In genomic region chr8:86470717-86471116, GRCm38 (mm10) we compare ENCODE assay signal across 13 mouse cellular contexts.
DNase-seq lines count a peak whose midpoint lies in the region; ATAC-seq and TF ChIP-seq lines count a peak whose summit lies in the region.
"Had no signal": no experiment of that assay in that cellular context is flagged by ENCODE, and none has a peak within 500 bp of the region (broad histone marks: within the 10 kb centered on the region; RNA-seq: fewer than 3 reads in every experiment).

No protein-coding gene starts in this region.

- in situ Hi-C loops in Patski (cut with MboI; ENCODE audit: low pct_unique_long_range_greater_than_20kb), result loop anchor here (10.0 kb wide), 1 partner anchor 766 kb away; the partner anchor contains the start of gene Neto2

- no peak overlapping the region for H3K9ac ChIP-seq in hindbrain, embryonic 16.5 days (ENCODE audit: low read depth, low read length)
- H3K9ac ChIP-seq: intestine, embryonic 15.5 days; liver, embryonic 12.5 days had no signal

- H3K27ac ChIP-seq in hindbrain, embryonic 10.5 days, result peak overlapping the region; percentile 46; the same call in 1 of the 2 replicates
- no peak overlapping the region for H3K27ac ChIP-seq in hindbrain, embryonic 16.5 days (ENCODE audit: low read depth, low read length)
- H3K27ac ChIP-seq: intestine, embryonic 15.5 days; kidney, postnatal 0 days; layer of hippocampus, adult 2 months; liver, embryonic 12.5 days had no signal

- no peaks in the 10 kb centered on the region for H3K9me3 ChIP-seq in hindbrain, embryonic 10.5 days
- H3K9me3 ChIP-seq in hindbrain, embryonic 16.5 days (ENCODE audit: control insufficient read depth, low read length), result no peaks in the 10 kb centered on the region
- H3K9me3 ChIP-seq: intestine, embryonic 15.5 days; liver, embryonic 12.5 days had no signal

- no peaks in the 10 kb centered on the region for H3K27me3 ChIP-seq in hindbrain, embryonic 10.5 days (ENCODE audit: insufficient read depth, poor library complexity, severe bottlenecking)
- no peaks in the 10 kb centered on the region for H3K27me3 ChIP-seq in hindbrain, embryonic 16.5 days (replicated peaks; ENCODE audit: control insufficient read depth, insufficient read depth, low read length)
- H3K27me3 ChIP-seq in Patski, result no peaks in the 10 kb centered on the region
- H3K27me3 ChIP-seq: intestine, embryonic 15.5 days; liver, embryonic 12.5 days had no signal

- ATAC-seq in hindbrain, embryonic 16.5 days, result no peak
- peak; percentile 26 for ATAC-seq in Patski
- ATAC-seq: intestine, embryonic 15.5 days; liver, embryonic 12.5 days had no signal

- no peak for DNase-seq in hindbrain, embryonic 10.5 days (ENCODE audit: low spot score)
- DNase-seq in 3T3-L1 (ENCODE audit: low read depth, low spot score) (peak; percentile 76), Patski (ENCODE audit: low read depth, low spot score) (no peak)
- peak; percentile 80 for DNase-seq in cerebellum, adult 9-11 months
- no peak for DNase-seq in adrenal gland, postnatal 10 days
- DNase-seq in yolk sac, embryonic 10.5 days (ENCODE audit: low spot score), result no peak
- DNase-seq: gastrocnemius, postnatal 36 days; midbrain, embryonic 14.5 days had no signal

- no peak overlapping the region for H3K4me2 ChIP-seq in hindbrain, embryonic 16.5 days (ENCODE audit: low read length)
- H3K4me2 ChIP-seq: intestine, embryonic 15.5 days; liver, embryonic 12.5 days had no signal

- POLR2A ChIA-PET in Patski (lab: Charles Lee), result no interaction called here

- TF ChIP-seq CTCF in Patski (IDR thresholded peaks at IDR 0.05), result no peak

- CTCF ChIA-PET in Patski (lab: Charles Lee), result interaction anchor here (1.0 to 1.2 kb wide), 2 partner anchors 10 to 772 kb away, joined by 4 to 5 read pairs; no protein-coding TSS in a partner anchor

- 92% methylated on average over 2 of the region's 2 CpGs for WGBS in hindbrain, embryonic 10.5 days
- WGBS in hindbrain, embryonic 16.5 days, result 79% methylated on average over 2 of the region's 2 CpGs

- no peaks in the 10 kb centered on the region for H3K36me3 ChIP-seq in hindbrain, embryonic 10.5 days
- no peaks in the 10 kb centered on the region for H3K36me3 ChIP-seq in hindbrain, embryonic 16.5 days (ENCODE audit: control insufficient read depth, insufficient read depth, low read length)
- H3K36me3 ChIP-seq: intestine, embryonic 15.5 days; liver, embryonic 12.5 days had no signal

- no peak overlapping the region for H3K4me3 ChIP-seq in hindbrain, embryonic 10.5 days
- H3K4me3 ChIP-seq in hindbrain, embryonic 16.5 days (ENCODE audit: low read length), result no peak overlapping the region
- H3K4me3 ChIP-seq: intestine, embryonic 15.5 days; layer of hippocampus, adult 2 months; liver, embryonic 12.5 days had no signal

- H3K4me1 ChIP-seq in hindbrain, embryonic 10.5 days (replicated peaks), result peaks cover 13% of the 10 kb centered on the region
- H3K4me1 ChIP-seq in hindbrain, embryonic 16.5 days (ENCODE audit: control insufficient read depth, insufficient read depth, low read depth, low read length), result peaks cover 4% of the 10 kb centered on the region
- H3K4me1 ChIP-seq: intestine, embryonic 15.5 days; liver, embryonic 12.5 days had no signal

Comparison
In these comparisons a context has a peak if more than half of its experiments do, and no peak if none do; other contexts are left out.
1. DNase-seq: peak in 3T3-L1 (single experiment) and cerebellum, adult 9-11 months (single experiment); none in hindbrain, embryonic 10.5 days (single experiment), Patski (single experiment), adrenal gland, postnatal 10 days (single experiment) and yolk sac, embryonic 10.5 days (single experiment).